Mouse (Mus musculus) heart, adult 9 months (tissue): ENCODE data around the gene Lonp2.

Source experiments
- DNase-seq, 2 experiments: peaks; one replicate each; pipeline ENCODE4 v3.0.0; 2022; ENCODE audit warnings: low spot score in 2 of 2

Gene Lonp2

GRCm38 (mm10) chr8:86623551-86623910, 312 bp upstream of the Lonp2 start:
- no peak for DNase-seq

GRCm38 (mm10) chr8:86624915-86625314, 1.1 kb downstream of the Lonp2 start:
- peak in 1 of 2 experiments; percentile 3 for DNase-seq

- DNase-seq: no peak
Measured at GRCm38 (mm10) chr8:86630212-86630611, 6.4 kb downstream of the Lonp2 start.

GRCm38 (mm10) chr8:86631395-86631794, 7.6 kb downstream of the Lonp2 start:
- DNase-seq: no peak

GRCm38 (mm10) chr8:86637826-86638225, 14.0 kb downstream of the Lonp2 start:
- no peak for DNase-seq

- DNase-seq: no peak
Measured at GRCm38 (mm10) chr8:86638981-86639380, 15.1 kb downstream of the Lonp2 start.

- no peak for DNase-seq
Measured at GRCm38 (mm10) chr8:86642682-86643081, 18.8 kb downstream of the Lonp2 start.

- no peak for DNase-seq
Measured at GRCm38 (mm10) chr8:86644661-86645060, 20.8 kb downstream of the Lonp2 start.

GRCm38 (mm10) chr8:86647771-86648170, 23.9 kb downstream of the Lonp2 start:
- DNase-seq: no peak

- DNase-seq: no peak
Measured at GRCm38 (mm10) chr8:86651416-86651815, 27.6 kb downstream of the Lonp2 start.

- DNase-seq: no peak
Measured at GRCm38 (mm10) chr8:86652546-86652945, 28.7 kb downstream of the Lonp2 start.

- no peak for DNase-seq
Measured at GRCm38 (mm10) chr8:86654578-86654977, 30.7 kb downstream of the Lonp2 start.

- no peak for DNase-seq
Measured at GRCm38 (mm10) chr8:86668750-86669149, 44.9 kb downstream of the Lonp2 start.

- DNase-seq: no peak
Measured at GRCm38 (mm10) chr8:86669259-86669658, 45.4 kb downstream of the Lonp2 start.

GRCm38 (mm10) chr8:86686629-86687028, 62.8 kb downstream of the Lonp2 start:
- no peak for DNase-seq

GRCm38 (mm10) chr8:86692107-86692506, 68.3 kb downstream of the Lonp2 start:
- no peak for DNase-seq

- DNase-seq: no peak
Measured at GRCm38 (mm10) chr8:86694011-86694410, 70.2 kb downstream of the Lonp2 start.

- no peak for DNase-seq
Measured at GRCm38 (mm10) chr8:86695703-86696102, 71.9 kb downstream of the Lonp2 start.

GRCm38 (mm10) chr8:86698811-86699421, 75.1 kb downstream of the Lonp2 start:
- no peak for DNase-seq

- DNase-seq: no peak
Measured at GRCm38 (mm10) chr8:86699471-86699870, 75.6 kb downstream of the Lonp2 start.

GRCm38 (mm10) chr8:86702453-86702852, 78.6 kb downstream of the Lonp2 start:
- no peak for DNase-seq

GRCm38 (mm10) chr8:86705317-86705716, 81.5 kb downstream of the Lonp2 start:
- no peak for DNase-seq

- no peak for DNase-seq
Measured at GRCm38 (mm10) chr8:86706756-86707155, 82.9 kb downstream of the Lonp2 start.

GRCm38 (mm10) chr8:86707873-86708272, 84.0 kb downstream of the Lonp2 start:
- no peak for DNase-seq
